27 mouse cellular contexts compared by ENCODE assay signal in genomic region chr15:25920886-25921285, GRCm38 (mm10).
DNase-seq lines count a peak whose midpoint lies in the region; ATAC-seq and TF ChIP-seq lines count a peak whose summit lies in the region.
"Had no signal": no experiment of that assay in that cellular context is flagged by ENCODE, and none has a peak within 500 bp of the region (broad histone marks: within the 10 kb centered on the region; RNA-seq: fewer than 3 reads in every experiment).

No protein-coding gene starts in this region.

- no peak overlapping the region for H3K4me2 ChIP-seq in heart, embryonic 11.5 days
- H3K4me2 ChIP-seq in heart, embryonic 16.5 days (ENCODE audit: low read depth, low read length), result no peak overlapping the region
- H3K4me2 ChIP-seq: forebrain, embryonic 13.5 days; hindbrain, embryonic 14.5 days; liver, embryonic 12.5 days; midbrain, embryonic 15.5 days; neural tube, embryonic 15.5 days had no signal

- peak overlapping the region; percentile 66; the same call in 1 of the 2 replicates for H3K27ac ChIP-seq in heart, embryonic 11.5 days (ENCODE audit: low read depth, low read length)
- H3K27ac ChIP-seq in heart, embryonic 16.5 days (ENCODE audit: low read length), result peak overlapping the region; percentile 87
- H3K27ac ChIP-seq: forebrain, embryonic 13.5 days; hindbrain, embryonic 14.5 days; liver, embryonic 12.5 days; midbrain, embryonic 10.5 days; midbrain, embryonic 15.5 days; neural tube, embryonic 15.5 days had no signal

- H3K9me3 ChIP-seq in heart, embryonic 11.5 days (replicated peaks; ENCODE audit: control insufficient read depth, low read length), result no peaks in the 10 kb centered on the region
- H3K9me3 ChIP-seq in heart, embryonic 16.5 days (replicated peaks; ENCODE audit: control insufficient read depth, low read length), result no peaks in the 10 kb centered on the region
- H3K9me3 ChIP-seq: forebrain, embryonic 13.5 days; liver, embryonic 12.5 days; midbrain, embryonic 10.5 days; midbrain, embryonic 15.5 days; neural tube, embryonic 15.5 days had no signal

- intact Hi-C loops in heart, postnatal 25 days (cut with DNase I), result no loop called here
- intact Hi-C loops in heart, postnatal 36 days (cut with DNase I), result no loop called here

- H3K4me1 ChIP-seq in heart, embryonic 11.5 days (ENCODE audit: control insufficient read depth, insufficient read depth, low read length), result peaks cover 28% of the 10 kb centered on the region
- H3K4me1 ChIP-seq in heart, embryonic 16.5 days (ENCODE audit: control insufficient read depth, insufficient read depth, low read length), result peaks cover 33% of the 10 kb centered on the region
- H3K4me1 ChIP-seq in lung, adult 2 months (ENCODE audit: control insufficient read depth, insufficient read depth, low read length), result peaks cover 2% of the 10 kb centered on the region; the same call in 1 of the 2 replicates
- H3K4me1 ChIP-seq: forebrain, embryonic 13.5 days; liver, embryonic 12.5 days; neural tube, embryonic 15.5 days had no signal

- no peak for ATAC-seq in heart, embryonic 11.5 days (replicated peaks; ENCODE audit: insufficient number of reproducible peaks, low FRiP score, low TSS enrichment)
- no peak for ATAC-seq in heart, embryonic 16.5 days (replicated peaks; ENCODE audit: extremely low read depth, insufficient read depth, low FRiP score)
- ATAC-seq: forebrain, embryonic 13.5 days; inflammation-experienced regulatory T-cells, adult 6 months; liver, embryonic 12.5 days; liver, postnatal 0 days; lung, postnatal 0 days; midbrain, embryonic 15.5 days; Patski had no signal

- no peak for TF ChIP-seq CTCF in lung, adult 2 months (IDR thresholded peaks at IDR 0.05; ENCODE audit: insufficient read depth, low read length)

- H3K4me3 ChIP-seq in heart, embryonic 11.5 days (ENCODE audit: low read depth, low read length), result no peak overlapping the region
- H3K4me3 ChIP-seq in heart, embryonic 16.5 days (ENCODE audit: low read length), result no peak overlapping the region
- H3K4me3 ChIP-seq in lung, adult 2 months (replicated peaks; ENCODE audit: extremely low read depth, low read depth, low read length), result no peak overlapping the region
- H3K4me3 ChIP-seq: forebrain, embryonic 13.5 days; liver, embryonic 12.5 days; midbrain, embryonic 10.5 days; midbrain, embryonic 15.5 days; neural tube, embryonic 15.5 days had no signal

- no peak overlapping the region for H3K9ac ChIP-seq in heart, embryonic 11.5 days (ENCODE audit: low read depth, low read length)
- no peak overlapping the region for H3K9ac ChIP-seq in heart, embryonic 16.5 days (ENCODE audit: low read length)
- H3K9ac ChIP-seq: forebrain, embryonic 13.5 days; hindbrain, embryonic 14.5 days; liver, embryonic 12.5 days; liver, postnatal 0 days; midbrain, embryonic 15.5 days; neural tube, embryonic 15.5 days had no signal

- peaks cover 6% of the 10 kb centered on the region; the same call in 1 of the 2 replicates for H3K27me3 ChIP-seq in heart, embryonic 11.5 days (ENCODE audit: control insufficient read depth, insufficient read depth, low read length)
- H3K27me3 ChIP-seq in heart, embryonic 16.5 days (ENCODE audit: control insufficient read depth, insufficient read depth, low read length), result no peaks in the 10 kb centered on the region
- H3K27me3 ChIP-seq: forebrain, embryonic 13.5 days; liver, embryonic 12.5 days; midbrain, embryonic 15.5 days; neural tube, embryonic 15.5 days; Patski had no signal

- DNase-seq in cerebellum, postnatal 14 days, result peak; percentile 54 to 55
- DNase-seq in cerebellum, adult 9-10 months, result no peak
- no peak for DNase-seq in heart, postnatal 25 days (ENCODE audit: low spot score)
- no peak for DNase-seq in heart, postnatal 36 days
- peak; percentile 21 for DNase-seq in lung, postnatal 36 days
- no peak for DNase-seq in lung, adult 2 months
- DNase-seq: adrenal gland, postnatal 10 days; cerebellum, adult 11-12 months; kidney, adult 11 months; kidney, postnatal 14 days; layer of hippocampus, adult 9-11 months; liver, postnatal 0 days; retina, postnatal 1 day; right cerebral cortex, postnatal 14 days; thymus, postnatal 4 days had no signal

- H3K36me3 ChIP-seq in heart, embryonic 11.5 days (ENCODE audit: control insufficient read depth, insufficient read depth, low read length), result no peaks in the 10 kb centered on the region
- H3K36me3 ChIP-seq in heart, embryonic 16.5 days (ENCODE audit: control insufficient read depth, insufficient read depth), result no peaks in the 10 kb centered on the region
- H3K36me3 ChIP-seq: G1E; liver, embryonic 12.5 days; midbrain, embryonic 10.5 days; midbrain, embryonic 15.5 days; neural tube, embryonic 15.5 days had no signal

- no peak for TF ChIP-seq POLR2A in lung, adult 2 months (IDR thresholded peaks at IDR 0.05; ENCODE audit: borderline replicate concordance, extremely low read depth, low read depth, low read length)

- 85% methylated on average over 6 of the region's 6 CpGs for WGBS in heart, embryonic 11.5 days (ENCODE audit: insufficient replicate concordance)
- 83% methylated on average over 6 of the region's 6 CpGs for WGBS in heart, embryonic 16.5 days
- 77% methylated on average over 6 of the region's 6 CpGs for WGBS in lung, adult 2 months

Comparison
In these comparisons a context has a peak if more than half of its experiments do, and no peak if none do; other contexts are left out.
1. DNase-seq: peak in cerebellum, postnatal 14 days (2 of 2) and lung, postnatal 36 days (single experiment); none in cerebellum, adult 9-10 months (single experiment), heart, postnatal 25 days (single experiment), heart, postnatal 36 days (0 of 2) and lung, adult 2 months (single experiment).